Mouse (Mus musculus) T-cell, adult 2 months (primary cell): ENCODE results near the gene Acbd4.

Experiments used
- DNase-seq: peaks from one replicate; pipeline ENCODE4 v3.0.0; 2022; ENCODE audit warnings: low spot score

Gene Acbd4

DNA sequence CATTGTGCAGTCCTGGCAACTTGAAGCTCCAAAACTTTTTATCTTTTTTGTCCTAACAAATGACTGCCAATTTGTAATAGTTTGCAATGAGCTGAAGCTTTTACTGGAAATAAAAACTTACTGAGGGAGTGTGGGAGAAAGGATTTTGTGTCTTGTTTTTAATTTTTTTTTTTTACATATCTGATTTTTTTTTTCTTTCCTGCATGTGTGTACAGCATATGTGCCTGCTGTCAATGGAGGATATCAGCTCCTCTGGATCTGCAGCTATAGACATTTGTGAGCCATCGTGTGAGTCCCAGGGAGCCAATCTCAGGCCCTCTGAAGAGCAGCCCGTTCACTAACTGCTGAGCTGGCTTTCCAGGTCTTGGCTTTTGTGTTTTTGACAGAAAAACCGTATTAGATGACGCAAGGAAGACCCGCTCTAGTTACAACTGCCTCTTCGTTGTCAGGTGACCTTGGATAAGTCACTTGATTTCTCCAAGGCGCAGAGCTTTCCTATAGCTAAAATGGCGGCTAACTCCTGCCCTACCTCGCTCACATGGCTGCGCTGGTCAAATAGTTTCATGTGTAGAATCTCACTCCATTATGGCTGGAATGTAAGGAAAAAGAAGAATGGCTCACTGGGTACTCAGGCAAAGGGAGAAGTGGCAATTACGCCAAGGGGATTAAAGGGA is 12.9 kb downstream of the Acbd4 start:
- no peak for DNase-seq

DNA sequence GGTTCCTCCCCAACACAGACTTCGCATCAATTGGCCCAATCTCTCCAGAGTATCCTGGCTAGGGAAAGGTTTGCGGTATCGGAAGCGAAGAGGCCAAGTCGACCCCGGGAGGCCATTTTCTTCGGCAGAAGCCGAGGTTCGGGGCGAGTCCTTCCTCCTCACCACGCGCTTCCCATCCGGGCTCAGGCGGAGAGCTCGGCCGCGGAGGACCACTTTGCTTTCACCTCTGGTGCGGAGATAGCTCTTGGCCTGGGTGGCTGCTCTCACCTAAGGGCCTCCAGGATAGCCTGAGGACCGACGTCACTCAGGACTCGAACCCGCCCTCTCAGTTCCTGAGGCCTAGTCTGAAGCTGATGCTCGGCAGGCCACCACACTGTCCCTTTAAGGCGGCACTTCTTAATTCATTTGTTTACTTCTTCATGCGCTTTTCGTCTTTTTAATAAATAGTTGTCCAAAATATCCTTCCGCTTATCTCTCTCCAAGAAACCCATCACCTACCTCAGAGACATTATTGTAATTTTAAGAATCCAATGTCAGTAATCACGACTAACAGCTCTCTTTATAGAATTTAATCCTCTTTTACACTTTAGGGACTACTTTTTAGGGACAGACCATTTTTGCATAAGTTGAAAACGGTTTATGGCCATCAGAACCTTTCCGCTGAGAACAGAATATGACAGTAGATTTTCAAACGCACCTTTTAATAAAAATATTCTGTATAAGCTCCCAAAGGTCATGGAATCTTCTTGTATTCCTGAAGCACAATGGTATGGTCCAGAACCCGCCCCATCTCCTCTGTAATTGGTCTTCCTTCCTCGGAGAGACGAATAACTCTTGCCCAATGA is 13.9 kb downstream of the Acbd4 start:
- peak; percentile 80 for DNase-seq

DNA sequence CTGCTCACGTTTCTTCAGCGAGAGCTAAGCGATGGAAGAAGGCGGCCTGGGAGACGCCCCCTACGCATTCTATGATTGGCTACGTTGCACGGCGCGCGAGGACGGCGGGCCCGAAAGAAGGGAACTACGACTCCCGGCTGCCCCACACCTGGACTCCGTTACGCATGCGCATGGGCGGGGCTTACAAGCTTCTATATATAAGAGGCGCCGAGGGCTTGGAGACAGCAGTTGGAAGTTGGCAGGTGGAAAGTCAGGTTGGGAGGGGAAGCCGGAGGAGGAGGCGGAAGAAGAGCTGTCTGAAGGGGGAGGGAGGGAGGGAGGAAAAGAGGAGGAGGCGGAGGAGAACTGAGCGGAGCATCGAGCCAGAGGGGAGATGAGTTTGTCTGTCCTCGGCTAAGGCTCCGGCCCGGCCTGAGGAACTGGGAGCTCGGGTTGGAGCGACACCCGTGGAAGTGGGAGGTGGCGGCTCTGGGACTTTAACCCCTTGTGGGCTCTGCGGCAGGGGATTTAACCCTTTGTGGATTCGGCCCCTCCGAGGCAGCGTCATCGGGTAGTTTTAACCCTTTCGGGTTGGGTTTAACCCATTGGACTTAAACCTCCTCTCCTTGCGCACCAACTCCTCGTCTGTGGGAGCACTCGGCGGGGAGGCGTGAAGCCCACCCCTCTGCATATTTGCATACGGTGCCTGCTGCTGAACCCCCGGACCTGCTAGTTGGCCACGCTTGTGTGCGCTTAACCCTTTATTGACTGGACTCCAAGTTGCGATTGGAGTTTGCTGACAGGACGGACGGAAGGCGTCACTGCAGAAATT is 14.7 kb downstream of the Acbd4 start, which contains the start of gene Hexim1:
Gene Hexim1, plus strand, starts transcription at position 224 of the 811 bp plus-strand sequence.
- DNase-seq = peak; percentile 100

DNA sequence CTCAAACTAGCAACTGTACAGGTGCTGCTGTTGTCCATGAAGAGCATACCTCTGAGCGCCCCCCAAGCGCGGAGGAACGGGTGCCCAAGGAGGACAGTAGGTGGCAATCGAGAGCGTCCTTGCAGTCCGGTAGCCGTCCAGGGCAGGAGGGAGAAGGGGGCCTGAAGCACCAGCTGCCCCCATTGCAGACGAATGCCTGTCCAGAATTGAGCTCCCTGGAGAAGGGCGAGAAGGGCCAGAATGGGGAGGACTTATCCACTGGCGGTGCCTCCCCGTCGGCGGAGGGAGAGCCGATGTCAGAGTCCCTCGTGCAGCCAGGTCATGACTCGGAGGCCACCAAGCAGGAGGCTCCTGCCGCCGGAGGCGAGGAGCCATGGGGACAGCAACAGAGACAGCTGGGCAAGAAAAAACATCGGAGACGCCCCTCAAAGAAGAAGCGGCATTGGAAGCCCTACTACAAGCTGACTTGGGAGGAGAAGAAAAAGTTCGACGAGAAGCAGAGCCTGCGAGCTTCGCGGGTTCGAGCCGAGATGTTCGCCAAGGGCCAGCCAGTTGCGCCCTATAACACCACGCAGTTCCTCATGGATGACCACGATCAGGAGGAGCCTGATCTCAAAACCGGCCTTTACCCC is 15.6 kb downstream of the Acbd4 start:
- peak; percentile 53 for DNase-seq

DNA sequence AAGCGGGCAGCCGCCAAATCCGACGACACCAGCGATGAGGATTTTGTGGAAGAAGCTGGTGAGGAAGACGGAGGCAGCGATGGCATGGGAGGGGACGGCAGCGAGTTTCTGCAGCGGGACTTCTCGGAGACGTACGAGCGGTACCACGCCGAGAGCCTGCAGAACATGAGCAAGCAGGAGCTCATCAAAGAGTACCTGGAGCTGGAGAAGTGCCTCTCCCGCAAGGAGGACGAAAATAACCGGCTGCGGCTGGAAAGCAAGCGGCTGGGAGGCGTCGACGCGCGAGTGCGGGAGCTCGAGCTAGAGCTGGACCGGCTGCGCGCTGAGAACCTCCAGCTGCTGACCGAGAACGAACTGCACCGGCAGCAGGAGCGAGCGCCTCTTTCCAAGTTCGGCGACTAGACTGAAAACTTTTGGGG is 16.1 kb downstream of the Acbd4 start:
- peak; percentile 24 for DNase-seq

DNA sequence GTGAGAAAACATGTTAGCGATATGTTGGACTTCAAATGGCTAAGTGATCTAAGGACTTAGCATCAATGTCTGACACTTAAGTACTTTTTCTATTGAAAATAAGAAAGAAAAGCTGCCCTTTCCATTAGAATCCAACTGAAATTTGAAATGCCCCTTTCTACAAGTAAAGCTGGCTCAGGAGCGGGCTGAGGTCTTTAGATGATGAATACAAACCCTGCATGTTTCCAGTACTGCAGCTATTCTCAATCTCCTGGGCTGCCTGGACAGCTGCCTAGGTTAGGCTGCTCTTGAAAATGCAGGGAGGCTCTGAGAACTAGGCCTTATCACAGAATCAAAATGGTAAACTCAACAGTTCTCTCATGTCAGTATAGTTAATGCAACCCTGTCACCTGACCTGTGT is 17.4 kb downstream of the Acbd4 start:
- no peak for DNase-seq

DNA sequence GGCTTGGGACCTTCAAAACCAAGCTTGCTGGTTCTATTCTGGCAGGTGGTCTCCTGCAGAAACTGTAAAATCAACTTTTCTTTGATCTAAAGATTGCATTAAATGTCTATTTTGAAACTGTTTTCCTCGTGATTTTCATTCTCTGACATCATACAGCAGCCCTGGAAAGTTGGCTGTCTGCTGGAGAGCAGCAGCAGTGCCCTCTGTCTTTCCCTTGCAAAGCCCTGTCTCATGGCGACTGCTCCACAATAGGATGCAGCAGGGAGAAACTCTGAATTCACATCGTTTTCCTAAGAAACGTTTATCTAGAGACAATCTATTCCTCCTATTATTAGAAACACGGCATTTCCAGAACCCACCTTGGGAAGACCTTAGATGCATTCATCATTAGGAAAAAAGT is 18.1 kb downstream of the Acbd4 start:
- no peak for DNase-seq

DNA sequence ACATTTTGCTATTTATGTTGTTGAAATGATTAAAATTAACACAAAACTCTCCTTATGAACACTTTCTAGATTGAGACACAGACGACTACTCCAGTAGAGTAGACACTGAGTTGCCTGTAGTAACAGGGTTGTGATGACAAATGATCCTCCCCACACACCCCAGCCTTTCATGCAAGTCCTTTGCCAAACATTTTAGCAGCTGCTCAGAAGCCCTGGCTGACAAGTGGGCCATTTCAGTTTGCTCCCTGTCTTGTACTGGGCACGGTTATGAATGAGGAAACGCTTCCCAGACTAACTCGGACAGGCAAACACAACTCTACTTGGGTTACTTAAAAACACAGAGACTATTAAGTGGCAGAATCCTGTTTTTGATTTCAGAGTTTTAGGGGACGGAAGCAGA is 18.8 kb downstream of the Acbd4 start:
- no peak for DNase-seq

DNA sequence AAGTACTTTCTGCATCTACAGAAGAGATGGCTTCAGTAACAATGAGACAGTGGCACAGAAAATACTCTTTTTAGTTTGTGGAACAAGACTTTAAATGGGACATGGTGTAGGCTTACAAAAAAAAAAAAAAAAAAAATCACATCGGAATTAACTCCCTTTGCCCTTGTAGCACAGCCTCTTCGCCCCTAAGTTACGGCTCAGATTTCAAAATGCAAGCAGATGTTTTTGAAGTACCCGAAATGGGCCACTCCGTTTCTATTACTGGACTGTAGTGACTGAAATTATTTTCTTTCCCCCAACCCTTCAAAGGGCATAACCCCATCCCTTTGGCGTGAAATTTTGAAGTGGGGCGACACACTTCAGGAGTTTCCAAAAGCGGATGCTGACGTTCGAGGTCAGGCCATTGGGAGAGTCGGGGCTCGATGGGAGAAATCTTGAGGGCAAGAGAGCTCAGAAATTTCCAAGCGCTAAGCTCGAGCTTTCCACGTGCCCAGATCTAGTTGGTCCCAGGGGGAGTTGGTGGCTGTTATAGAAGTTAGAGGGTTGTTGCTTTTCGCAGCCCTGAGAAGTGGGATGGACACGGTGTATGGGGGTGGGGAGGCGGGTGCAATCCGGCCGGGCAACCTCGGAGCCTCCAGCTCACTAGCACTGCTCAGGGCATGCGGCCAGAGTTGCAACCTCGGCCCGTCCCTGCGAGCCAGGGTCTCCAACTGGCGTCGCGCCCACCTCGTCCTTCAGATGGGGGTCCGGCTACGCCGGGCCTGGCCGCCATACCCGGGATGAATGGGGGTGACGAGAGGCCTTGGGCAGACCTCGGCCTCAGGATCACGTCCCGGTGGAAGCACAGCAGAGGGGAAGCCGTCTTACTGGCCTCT is 30.5 kb downstream of the Acbd4 start, which contains the start of gene Hexim2:
Gene Hexim2, plus strand, starts transcription at position 729 of the 875 bp plus-strand sequence.
- DNase-seq = no peak

DNA sequence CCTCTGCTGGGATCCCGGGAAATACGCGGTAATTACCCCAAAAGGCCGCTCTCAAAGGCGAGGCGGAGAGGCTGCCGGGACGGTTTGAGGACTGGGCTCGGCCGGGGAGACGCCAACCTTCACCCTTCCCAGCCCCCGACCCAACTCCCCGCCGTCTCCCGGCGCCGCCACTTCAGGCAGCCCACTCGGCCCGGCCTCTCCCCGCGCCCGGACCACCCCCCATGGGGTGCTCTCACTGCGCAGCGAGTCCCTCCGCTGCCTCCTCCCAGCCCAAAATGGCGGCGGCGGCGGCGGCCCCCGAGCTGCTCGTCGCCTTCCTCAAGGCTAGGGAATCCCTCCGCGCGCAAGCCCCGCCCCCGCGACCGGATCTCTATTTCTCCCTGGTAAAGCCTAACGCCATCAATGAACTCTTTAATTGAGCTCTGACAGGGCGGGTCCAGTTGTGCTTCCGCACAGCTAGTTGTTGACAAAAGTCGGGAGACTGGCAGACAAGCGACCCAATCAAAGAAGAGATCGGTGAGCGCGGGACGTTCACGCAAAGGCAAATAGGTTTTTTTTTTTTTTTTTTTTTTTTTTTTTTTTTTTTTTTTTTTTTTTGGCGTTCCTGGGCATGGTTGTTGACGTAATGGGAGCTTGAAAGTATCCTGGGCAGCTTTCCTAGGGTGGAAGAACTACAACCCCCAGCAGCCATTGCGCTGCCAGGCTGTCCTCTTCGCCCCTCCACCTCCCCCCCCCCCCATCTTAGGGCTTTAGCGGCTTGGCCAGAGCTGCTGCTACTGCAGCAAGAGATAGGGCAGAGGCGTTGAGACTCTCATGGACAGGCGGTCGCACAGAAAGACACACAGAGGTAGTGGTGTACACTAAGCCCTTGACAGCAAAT is 31.3 kb downstream of the Acbd4 start:
- peak; percentile 100 for DNase-seq

DNA sequence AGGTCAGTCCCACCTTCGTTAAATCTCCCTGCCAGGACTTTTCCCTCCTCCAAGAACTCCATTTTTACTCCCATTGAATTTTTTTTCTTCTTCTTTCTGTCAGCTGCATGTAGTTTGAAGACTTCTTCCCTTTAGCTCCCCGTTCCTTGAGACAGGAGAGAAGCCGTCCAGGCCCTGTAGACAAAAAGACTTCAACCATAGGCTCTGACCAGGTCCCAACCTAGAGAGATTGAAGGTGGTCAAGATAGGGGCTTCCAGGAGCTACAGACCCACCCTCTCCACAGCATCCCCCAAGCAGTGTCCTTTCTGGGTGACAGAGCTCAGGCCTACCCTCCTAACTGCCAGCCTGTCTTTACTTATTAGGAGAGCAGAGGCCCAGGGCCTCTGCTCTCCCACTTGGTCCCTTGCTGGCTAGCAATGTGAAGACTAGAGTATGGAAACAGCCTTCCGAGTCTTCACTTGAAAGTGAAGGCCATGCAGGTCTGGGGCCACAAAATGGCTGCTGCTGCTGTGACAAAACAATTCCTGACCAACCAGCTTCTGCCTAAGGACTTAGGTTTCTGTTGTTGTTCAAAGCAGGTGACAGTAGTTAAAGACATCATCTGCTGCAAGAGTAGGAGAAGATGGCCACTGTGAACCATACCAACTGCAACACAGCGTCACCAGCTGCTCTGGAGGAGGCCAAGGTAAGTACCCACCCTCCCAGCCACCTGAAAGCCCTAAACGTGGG is 32.1 kb downstream of the Acbd4 start:
- DNase-seq = no peak

DNA sequence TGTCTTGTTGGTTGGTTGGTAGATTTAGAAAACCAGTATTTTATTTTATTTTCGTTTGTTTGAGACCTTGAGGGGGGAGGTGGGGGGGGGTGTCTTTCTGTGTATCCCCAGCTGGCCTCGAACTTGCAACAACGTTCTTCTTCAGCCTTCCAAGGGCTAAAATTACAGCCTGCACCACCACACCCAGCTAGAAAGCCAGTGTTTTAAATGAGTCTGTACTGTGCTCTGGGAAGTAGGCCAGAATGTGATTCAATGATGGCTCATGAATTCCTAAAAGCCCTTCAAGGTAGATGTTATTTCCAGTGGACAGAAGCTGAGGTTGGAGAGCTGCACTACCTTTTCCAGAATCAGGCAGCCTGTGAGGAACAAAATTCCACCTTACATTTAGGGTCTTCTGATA is 32.7 kb downstream of the Acbd4 start:
- no peak for DNase-seq

DNA sequence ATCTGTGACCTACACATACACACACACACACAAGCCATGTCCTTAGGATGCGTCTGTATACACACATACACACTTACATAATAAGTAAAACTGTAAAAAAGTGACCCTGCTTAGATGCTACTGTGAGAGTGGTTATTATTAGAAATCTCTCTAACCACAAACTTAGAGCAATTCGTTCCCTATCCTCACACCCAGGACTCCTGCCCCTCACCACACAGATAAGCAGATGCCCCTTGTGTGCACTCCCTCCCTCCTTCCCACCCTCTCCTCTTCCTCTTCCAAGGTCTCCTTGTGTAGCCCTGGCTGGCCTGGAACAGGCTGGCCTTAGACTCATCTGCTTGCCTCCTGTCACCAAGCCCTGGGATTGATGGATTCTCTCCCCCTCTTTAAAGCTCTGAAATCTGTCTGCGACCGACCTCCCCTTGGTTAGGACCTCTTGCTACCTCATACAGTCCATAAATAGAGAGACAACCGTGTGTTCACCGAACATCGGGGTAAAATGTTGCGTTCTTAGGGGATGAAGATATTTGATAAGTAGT is 34.6 kb downstream of the Acbd4 start:
- no peak for DNase-seq

DNA sequence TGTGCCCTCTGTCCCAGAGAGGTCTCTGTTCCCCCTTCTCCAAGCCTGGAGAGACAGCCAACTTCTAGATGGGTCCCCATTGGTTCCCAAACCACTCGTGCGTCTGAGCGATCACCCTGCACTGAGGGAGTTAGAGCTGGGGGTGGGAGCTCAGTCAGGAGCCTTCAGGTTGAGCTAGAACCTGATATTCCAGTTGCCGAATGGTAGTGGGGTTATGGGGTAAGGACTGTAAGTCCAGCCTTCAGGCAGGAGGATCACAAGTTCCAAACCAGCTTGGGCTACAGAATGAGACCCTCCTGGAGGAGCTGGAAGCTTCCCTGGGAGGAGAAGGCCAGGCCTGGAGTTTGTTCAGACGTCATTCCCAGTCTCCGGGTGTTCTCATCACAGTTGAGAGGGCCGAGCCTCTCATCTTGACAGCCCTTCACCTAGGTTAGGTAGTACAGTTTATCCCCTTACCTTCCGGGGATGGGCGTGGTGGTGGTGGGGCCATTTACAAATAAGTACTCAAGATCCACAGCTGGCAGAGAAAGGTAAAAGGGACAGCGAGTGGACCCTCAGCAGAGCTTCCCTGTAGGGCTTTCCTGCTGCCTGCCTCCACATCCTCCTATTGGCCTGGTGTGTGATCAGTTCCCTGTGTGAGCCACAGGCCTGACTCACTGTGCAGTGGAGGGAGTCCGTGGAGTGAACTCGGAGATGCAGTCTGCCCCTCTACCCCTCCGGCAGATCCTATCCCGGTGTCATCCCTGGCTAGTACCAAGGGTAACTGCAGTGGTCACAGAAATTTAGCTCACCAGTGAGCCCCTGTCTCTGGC is 38.7 kb downstream of the Acbd4 start:
- no peak for DNase-seq

DNA sequence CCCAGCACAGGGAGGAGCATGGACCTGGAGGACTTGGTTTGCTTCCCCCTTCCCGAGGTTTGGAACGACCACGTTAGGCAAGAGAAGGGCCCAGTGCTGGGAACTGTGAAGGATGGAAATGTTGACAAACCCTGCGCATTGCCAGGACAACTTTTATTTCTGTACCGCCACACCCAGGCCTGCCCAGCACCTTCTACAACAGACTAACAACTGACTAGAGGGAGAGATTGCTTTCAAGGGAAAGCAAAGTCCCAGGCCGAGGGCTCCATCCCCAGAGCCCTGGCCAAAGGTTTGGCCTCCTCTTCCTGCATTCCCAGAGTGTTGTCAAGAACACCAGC is 39.2 kb downstream of the Acbd4 start:
- no peak for DNase-seq

DNA sequence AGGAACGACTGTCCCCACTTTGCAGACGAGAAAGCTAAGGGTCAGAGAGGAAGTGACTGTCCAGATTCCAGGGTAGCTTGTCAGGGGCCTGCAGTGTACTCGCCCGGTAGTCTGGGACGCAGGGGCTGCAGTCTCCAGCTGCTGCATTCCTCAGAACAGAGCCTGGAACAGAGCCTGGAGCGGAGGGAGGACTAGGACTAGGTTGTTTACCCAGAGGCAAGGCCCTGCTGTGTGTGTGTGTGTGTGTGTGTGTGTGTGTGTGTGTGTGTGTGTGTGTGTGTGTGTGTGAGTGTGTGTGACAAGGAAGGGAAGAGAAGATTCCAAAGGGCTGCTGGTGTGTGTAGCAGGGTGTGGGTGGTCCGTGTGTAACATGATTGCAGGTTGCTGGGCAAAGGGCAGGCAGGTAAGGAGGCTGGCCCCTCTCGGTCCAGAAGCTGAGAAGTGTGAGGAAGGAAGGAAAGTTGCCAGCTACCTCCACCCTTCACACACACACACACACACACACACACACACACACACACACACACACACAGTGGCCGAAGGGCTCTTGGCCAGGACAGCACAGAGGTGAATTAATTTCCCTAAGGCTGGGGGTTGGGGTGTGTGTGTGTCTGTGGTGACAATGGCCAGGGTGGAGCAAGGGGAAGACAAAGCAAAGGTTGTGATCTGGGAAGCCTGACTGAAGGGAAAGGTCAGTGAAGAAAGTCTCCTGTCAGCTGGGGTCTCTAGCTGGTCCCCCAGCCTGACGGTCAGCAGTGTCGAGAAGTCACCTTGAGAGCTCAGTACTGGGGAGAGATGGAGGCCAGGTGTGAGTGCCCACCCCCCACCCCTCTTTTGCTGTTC is 39.8 kb downstream of the Acbd4 start:
- no peak for DNase-seq

DNA sequence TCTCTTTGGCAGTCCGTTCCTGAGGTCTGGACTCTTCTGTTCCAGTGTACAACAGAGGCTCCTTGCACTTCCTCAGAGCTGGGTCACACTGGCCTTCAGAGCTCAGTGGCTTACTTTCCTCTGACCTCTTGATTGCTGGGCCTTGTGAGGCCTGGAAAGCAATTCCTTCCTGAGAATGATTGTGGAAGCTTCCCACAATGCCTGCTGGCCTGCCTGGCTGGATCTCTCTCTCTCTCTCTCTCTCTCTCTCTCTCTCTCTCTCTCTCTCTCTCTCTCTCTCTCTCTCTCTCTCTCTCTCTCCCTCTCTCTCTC is 40.4 kb downstream of the Acbd4 start:
- no peak for DNase-seq
